Mouse (Mus musculus) hindbrain, embryonic 15.5 days (tissue): ENCODE results near the gene Lrch3. TPM values are rescaled to one million over a fixed set of nuclear protein-coding genes. Genes with fewer than 3 reads are reported as not detected.

Source experiments
- ATAC-seq: fragments of 200-750 bp; cut with Nextera tagmentation; 2 replicates; pipeline ENCODE4 v1.8.0; 2017; ENCODE audit warnings: low read depth, moderate number of reproducible peaks, moderate TSS enrichment; ENCODE audit not compliant: low FRiP score
- H3K27ac ChIP-seq: fragments of 300-500 bp; sonication (generic); replicated peaks from 2 replicates; pipeline ENCODE4 v1.5.1; 2015; ENCODE audit warnings: mild to moderate bottlenecking, inconsistent platforms
- H3K27me3 ChIP-seq: fragments of 300-500 bp; sonication (generic); 2 replicates; pipeline ENCODE4 v1.6.1; 2015; ENCODE audit warnings: control low read depth, inconsistent platforms
- H3K36me3 ChIP-seq: fragments of 300-500 bp; sonication (generic); 2 replicates; pipeline ENCODE4 v1.6.1; 2015; ENCODE audit warnings: control low read depth, inconsistent platforms
- H3K4me1 ChIP-seq: fragments of 300-500 bp; sonication (generic); replicated peaks from 2 replicates; pipeline ENCODE4 v1.6.1; 2015; ENCODE audit warnings: control low read depth, inconsistent platforms
- H3K4me2 ChIP-seq: fragments of 300-500 bp; sonication (generic); 2 replicates; pipeline ENCODE4 v1.6.1; 2015; ENCODE audit warnings: moderate library complexity, mild to moderate bottlenecking, inconsistent platforms
- H3K4me3 ChIP-seq: fragments of 300-500 bp; sonication (generic); 2 replicates; pipeline ENCODE4 v1.5.1; 2015; ENCODE audit warnings: mild to moderate bottlenecking, inconsistent platforms
- H3K9ac ChIP-seq: fragments of 300-500 bp; sonication (generic); 2 replicates; pipeline ENCODE4 v1.6.1; 2015; ENCODE audit warnings: inconsistent platforms
- H3K9me3 ChIP-seq: fragments of 300-500 bp; sonication (generic); 2 replicates; pipeline ENCODE4 v1.6.1; 2016; ENCODE audit warnings: control low read depth, inconsistent platforms
- WGBS: fragments of 180-500 bp; shearing (Covaris S2); methylation state at CpG from one replicate; pipeline ENCODE4 v1.1.7; 2015; 5-methylcytosine and 5-hydroxymethylcytosine counted together
- polyA plus RNA-seq: library from polyadenylated mRNA; unstranded; fragments of >200 nt; fragmentation: Nextera tagmentation; extraction: Ambion mirVana; gene quantifications from 2 replicates; pipeline ENCODE4 v1.2.1, GENCODE M21; 2015

Gene Lrch3
- polyA plus RNA-seq, 1 experiment from 2014 or later: 39.6 TPM

GRCm38 (mm10) chr16:33010166-33010565 is 96.3 kb downstream of the Lrch3 start:
- H3K27me3 ChIP-seq: no peaks in the 10 kb centered on the region
- H3K36me3 ChIP-seq: peaks cover 57% of the 10 kb centered on the region
- H3K4me2 ChIP-seq: no peak overlapping the region
- no peak for ATAC-seq
- H3K9ac ChIP-seq: no peak overlapping the region
- no peak overlapping the region for H3K4me3 ChIP-seq
- no peak overlapping the region for H3K27ac ChIP-seq
- H3K4me1 ChIP-seq: no peaks in the 10 kb centered on the region
- H3K9me3 ChIP-seq: no peaks in the 10 kb centered on the region
- WGBS: 89% methylated on average over 6 of the region's 6 CpGs

- no peak overlapping the region for H3K4me2 ChIP-seq
- H3K36me3 ChIP-seq: peaks cover 37% of the 10 kb centered on the region
- H3K27me3 ChIP-seq: no peaks in the 10 kb centered on the region
- H3K9ac ChIP-seq: no peak overlapping the region
- H3K9me3 ChIP-seq: no peaks in the 10 kb centered on the region
- H3K4me3 ChIP-seq: no peak overlapping the region
- WGBS: 90% methylated on average over 5 of the region's 5 CpGs
- H3K4me1 ChIP-seq: no peaks in the 10 kb centered on the region
- no peak overlapping the region for H3K27ac ChIP-seq
- no peak for ATAC-seq
Observed at GRCm38 (mm10) chr16:33013801-33014200, 99.9 kb downstream of the Lrch3 start.

GRCm38 (mm10) chr16:33014921-33015320 is 101.0 kb downstream of the Lrch3 start:
- Histone ChIP-seq H3K27ac (no peak overlapping the region), H3K4me2 (no peak overlapping the region), H3K36me3 (peaks cover 28% of the 10 kb centered on the region), H3K9me3 (no peaks in the 10 kb centered on the region), H3K4me3 (no peak overlapping the region), H3K9ac (no peak overlapping the region), H3K27me3 (no peaks in the 10 kb centered on the region), H3K4me1 (no peaks in the 10 kb centered on the region)
- 94% methylated on average over 1 of the region's 1 CpGs for WGBS
- ATAC-seq: no peak

GRCm38 (mm10) chr16:33015396-33015907 is 101.6 kb downstream of the Lrch3 start:
- no peaks in the 10 kb centered on the region for H3K4me1 ChIP-seq
- ATAC-seq: no peak
- no peaks in the 10 kb centered on the region for H3K27me3 ChIP-seq
- H3K27ac ChIP-seq: no peak overlapping the region
- no peak overlapping the region for H3K4me2 ChIP-seq
- WGBS: 93% methylated on average over 3 of the region's 3 CpGs
- no peaks in the 10 kb centered on the region for H3K9me3 ChIP-seq
- H3K4me3 ChIP-seq: no peak overlapping the region
- no peak overlapping the region for H3K9ac ChIP-seq
- peaks cover 23% of the 10 kb centered on the region for H3K36me3 ChIP-seq

GRCm38 (mm10) chr16:33015986-33016385 is 102.1 kb downstream of the Lrch3 start:
- H3K4me2 ChIP-seq: no peak overlapping the region
- no peak for ATAC-seq
- H3K36me3 ChIP-seq: peaks cover 17% of the 10 kb centered on the region
- H3K4me3 ChIP-seq: no peak overlapping the region
- no peaks in the 10 kb centered on the region for H3K9me3 ChIP-seq
- 91% methylated on average over 2 of the region's 2 CpGs for WGBS
- no peaks in the 10 kb centered on the region for H3K27me3 ChIP-seq
- no peak overlapping the region for H3K9ac ChIP-seq
- H3K27ac ChIP-seq: no peak overlapping the region
- no peaks in the 10 kb centered on the region for H3K4me1 ChIP-seq

- 94% methylated on average over 5 of the region's 5 CpGs for WGBS
- Histone ChIP-seq H3K4me3 (no peak overlapping the region), H3K4me2 (no peak overlapping the region), H3K27me3 (no peaks in the 10 kb centered on the region), H3K9ac (no peak overlapping the region), H3K36me3 (peaks cover 11% of the 10 kb centered on the region), H3K9me3 (no peaks in the 10 kb centered on the region), H3K4me1 (no peaks in the 10 kb centered on the region), H3K27ac (no peak overlapping the region)
- no peak for ATAC-seq
Observed at GRCm38 (mm10) chr16:33017677-33018349, 103.9 kb downstream of the Lrch3 start.

- no peak overlapping the region for H3K27ac ChIP-seq
- H3K27me3 ChIP-seq: no peaks in the 10 kb centered on the region
- H3K4me2 ChIP-seq: no peak overlapping the region
- H3K4me1 ChIP-seq: no peaks in the 10 kb centered on the region
- H3K9me3 ChIP-seq: no peaks in the 10 kb centered on the region
- no peak overlapping the region for H3K9ac ChIP-seq
- 0 out of 2 replicates have a peak, but pooled peaks have one; percentile 34 for ATAC-seq
- no peaks in the 10 kb centered on the region for H3K36me3 ChIP-seq
- 78% methylated on average over 21 of the region's 21 CpGs for WGBS
- no peak overlapping the region for H3K4me3 ChIP-seq
Observed at GRCm38 (mm10) chr16:33019117-33019770, 105.3 kb downstream of the Lrch3 start.

GRCm38 (mm10) chr16:33021381-33021780 is 107.5 kb downstream of the Lrch3 start:
- Histone ChIP-seq H3K36me3 (no peaks in the 10 kb centered on the region), H3K9ac (no peak overlapping the region), H3K4me1 (no peaks in the 10 kb centered on the region), H3K4me3 (no peak overlapping the region), H3K9me3 (no peaks in the 10 kb centered on the region), H3K4me2 (no peak overlapping the region), H3K27me3 (no peaks in the 10 kb centered on the region), H3K27ac (no peak overlapping the region)
- WGBS: 80% methylated on average over 3 of the region's 3 CpGs
- no peak for ATAC-seq

GRCm38 (mm10) chr16:33023750-33024149 is 109.8 kb downstream of the Lrch3 start:
- Histone ChIP-seq H3K9ac (no peak overlapping the region), H3K4me1 (no peaks in the 10 kb centered on the region), H3K36me3 (no peaks in the 10 kb centered on the region), H3K27me3 (no peaks in the 10 kb centered on the region), H3K27ac (no peak overlapping the region), H3K4me2 (no peak overlapping the region), H3K9me3 (no peaks in the 10 kb centered on the region), H3K4me3 (no peak overlapping the region)
- peak; percentile 59 for ATAC-seq
- WGBS: 6% methylated on average over 4 of the region's 4 CpGs

GRCm38 (mm10) chr16:33024456-33025104 is 110.7 kb downstream of the Lrch3 start:
- ATAC-seq: no peak
- Histone ChIP-seq H3K9me3 (no peaks in the 10 kb centered on the region), H3K27ac (no peak overlapping the region), H3K36me3 (no peaks in the 10 kb centered on the region), H3K4me2 (no peak overlapping the region), H3K27me3 (no peaks in the 10 kb centered on the region), H3K9ac (no peak overlapping the region), H3K4me1 (no peaks in the 10 kb centered on the region), H3K4me3 (no peak overlapping the region)
- 68% methylated on average over 8 of the region's 8 CpGs for WGBS

- WGBS: 92% methylated on average over 7 of the region's 7 CpGs
- ATAC-seq: no peak
- Histone ChIP-seq H3K4me1 (no peaks in the 10 kb centered on the region), H3K4me2 (no peak overlapping the region), H3K27ac (no peak overlapping the region), H3K4me3 (no peak overlapping the region), H3K9ac (no peak overlapping the region), H3K27me3 (no peaks in the 10 kb centered on the region), H3K9me3 (no peaks in the 10 kb centered on the region), H3K36me3 (no peaks in the 10 kb centered on the region)
Observed at GRCm38 (mm10) chr16:33026357-33026756, 112.5 kb downstream of the Lrch3 start.

GRCm38 (mm10) chr16:33036006-33036405 is 122.1 kb downstream of the Lrch3 start:
- no peak overlapping the region for H3K4me2 ChIP-seq
- H3K27ac ChIP-seq: no peak overlapping the region
- no peak overlapping the region for H3K9ac ChIP-seq
- ATAC-seq: no peak
- H3K4me3 ChIP-seq: no peak overlapping the region
- H3K4me1 ChIP-seq: no peaks in the 10 kb centered on the region
- H3K9me3 ChIP-seq: no peaks in the 10 kb centered on the region
- H3K27me3 ChIP-seq: no peaks in the 10 kb centered on the region
- 89% methylated on average over 4 of the region's 4 CpGs for WGBS
- no peaks in the 10 kb centered on the region for H3K36me3 ChIP-seq
